Mouse (Mus musculus): ENCODE data around the gene Pilrb1.
"Not testable (repeated sequence)": the region's sequence is repeated elsewhere in the genome, so short reads cannot be mapped to it uniquely, and the experiment has no call there.

GRCm38 (mm10) chr5:137857960-137858710 is at the start of gene Pilrb1:
- TF ChIP-seq CTCF (IDR thresholded peaks at IDR 0.05; ENCODE audit: control insufficient read depth, insufficient read depth, insufficient read length); USF1 (IDR thresholded peaks at IDR 0.05; ENCODE audit: low read depth): not testable (repeated sequence)

All from C2C12 (cell line).